Mouse (Mus musculus) T-cell, adult 66 days (primary cell): ENCODE data around the gene Rab3b. TPM values are rescaled to one million over a fixed set of nuclear protein-coding genes. Genes with fewer than 3 reads are reported as not detected.

Experiments
- total RNA-seq, 2 experiments: library from RNA; stranded (reverse); gene quantifications; 3 replicates in 1 of 2; 4 replicates in 1 of 2; pipeline ENCODE4 v1.2.4; 2023

Gene Rab3b
- not detected for total RNA-seq

DNA sequence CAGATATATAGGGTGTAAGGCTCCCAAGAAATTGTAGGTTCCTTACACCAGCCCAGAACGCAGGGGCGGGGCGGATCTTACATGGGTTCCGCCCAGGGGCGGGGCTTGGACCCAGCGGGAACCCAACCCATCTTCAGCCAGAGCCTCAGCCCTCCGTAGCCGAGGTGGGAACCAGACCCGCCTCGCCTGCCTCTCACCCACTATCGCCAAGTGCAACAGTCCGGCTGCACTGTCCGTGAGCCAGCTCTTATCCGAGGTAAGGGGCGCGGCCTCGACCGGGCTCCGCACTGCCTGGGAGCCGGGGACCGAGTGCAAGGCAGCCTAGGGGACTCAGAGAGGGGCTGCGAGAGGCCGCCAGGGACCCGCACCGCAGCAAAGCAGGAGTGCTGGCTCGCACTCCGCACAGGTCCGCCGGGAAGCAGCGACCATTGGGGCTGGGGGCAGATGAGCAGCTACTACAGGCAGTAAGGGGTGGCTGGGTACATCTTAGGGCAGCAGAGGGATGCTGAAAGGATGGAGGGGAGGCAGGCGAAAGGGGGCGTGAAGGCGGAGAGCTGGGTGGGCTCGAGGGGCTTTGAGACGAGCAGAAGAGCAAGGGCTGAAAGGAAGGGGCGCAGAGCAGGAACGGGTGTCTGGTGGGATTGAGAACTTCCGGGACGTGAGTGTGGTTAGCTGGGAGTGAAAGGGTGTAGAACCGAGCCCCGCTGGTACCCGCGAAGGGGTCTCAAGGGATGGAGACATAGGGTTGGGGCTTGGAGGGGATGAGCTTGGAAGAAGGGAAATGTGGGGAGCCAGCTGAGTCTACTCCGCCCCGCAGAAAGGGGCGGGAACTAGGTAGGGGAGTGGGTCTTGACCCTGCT lies at the start of gene Rab3b:
Gene Rab3b (plus strand): TSS at position 101 of the 860 bp plus-strand sequence.

DNA sequence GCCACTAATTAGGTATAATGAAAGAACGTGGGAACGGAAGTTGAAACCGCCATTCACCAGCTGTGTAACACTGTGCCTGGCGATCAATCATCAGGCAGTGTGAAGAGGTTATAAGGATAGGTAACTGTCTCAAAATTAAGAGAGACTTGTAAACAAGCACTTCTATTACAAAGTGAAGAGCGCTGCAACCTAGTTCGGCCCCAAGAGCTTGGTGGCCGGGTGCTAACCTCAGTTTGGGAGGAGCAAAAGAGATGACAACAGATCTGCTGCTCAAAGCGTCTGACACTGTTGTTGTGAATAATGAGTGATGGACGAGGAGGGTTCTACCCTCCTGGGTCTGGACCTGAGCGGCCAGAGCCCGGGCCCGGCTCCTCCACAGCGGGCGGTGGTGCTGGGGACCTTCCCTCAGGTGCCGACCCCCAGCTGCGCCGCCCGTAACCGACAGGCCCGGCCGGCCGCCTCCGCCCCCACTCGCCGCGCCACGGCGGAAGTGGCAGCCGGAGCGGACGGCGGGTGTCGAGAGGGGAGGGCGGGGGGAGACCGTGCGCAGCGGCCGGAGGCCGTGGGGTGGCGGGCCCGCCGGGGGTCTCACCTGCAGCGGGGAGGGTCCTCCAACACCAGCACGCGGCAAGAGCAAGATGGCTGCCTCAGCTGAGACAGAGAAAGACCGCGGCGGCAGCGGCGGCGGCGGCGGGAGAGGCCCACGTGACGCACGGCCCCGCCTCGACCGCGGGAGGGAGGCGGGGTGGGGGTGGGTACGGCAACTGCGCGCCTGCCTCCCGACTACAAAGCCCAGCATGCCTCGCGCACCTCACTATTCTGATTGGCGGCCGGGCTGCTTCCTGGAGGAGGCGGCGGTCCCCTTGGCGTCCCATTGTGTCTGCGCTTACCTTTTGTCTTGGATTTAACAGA lies 45.7 kb upstream of the Rab3b start, which contains the start of gene Btf3l4:
Gene Btf3l4 (minus strand): TSS at position 699 of the 912 bp plus-strand sequence.

DNA sequence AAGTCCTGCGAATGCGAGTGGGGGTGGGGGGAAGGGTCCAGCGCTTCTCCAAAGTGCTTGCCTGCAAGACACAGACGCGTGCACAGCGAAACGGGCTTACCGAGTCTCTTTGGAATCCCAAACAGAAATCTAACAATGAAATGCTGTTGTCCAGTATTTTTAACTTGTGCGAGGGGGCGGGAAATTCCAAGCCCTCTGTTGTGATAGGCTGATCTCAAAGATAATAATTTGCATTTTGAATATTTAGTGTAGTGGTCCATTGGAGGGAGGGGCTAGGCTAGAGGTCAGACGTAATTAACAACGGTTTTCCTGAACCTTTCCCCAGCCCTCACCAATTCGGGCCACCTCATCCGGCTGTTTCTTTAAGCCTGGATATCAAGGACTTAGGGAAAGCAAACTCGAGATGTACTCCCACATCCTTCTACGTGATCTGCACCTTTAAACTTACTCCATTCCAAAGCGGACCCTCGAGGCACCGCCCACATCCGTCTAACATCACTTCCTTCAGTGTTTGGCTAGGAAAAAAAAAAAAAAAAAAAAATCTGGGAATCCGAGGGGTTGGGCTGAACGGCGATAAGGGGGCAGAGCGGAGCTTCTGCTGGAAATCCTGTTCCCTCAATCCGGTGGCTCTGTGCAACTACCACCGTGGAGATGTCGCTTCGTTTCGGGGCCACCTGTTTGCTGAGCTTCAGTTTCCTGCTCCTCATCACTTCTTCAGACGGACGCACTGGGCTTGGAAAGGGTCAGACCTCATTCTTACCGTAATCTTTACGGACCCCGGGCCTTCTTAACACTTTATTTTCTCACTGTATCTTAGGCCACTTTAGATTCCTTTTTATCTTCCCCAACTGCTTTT lies 44.5 kb upstream of the Rab3b start, which contains the start of gene Txndc12:
Gene Txndc12 (plus strand): TSS at position 487 of the 856 bp plus-strand sequence.

GRCm38 (mm10) chr4:108847715-108848504 lies 31.0 kb upstream of the Rab3b start, which contains the start of gene Kti12:
Gene Kti12, plus strand, starts transcription at chr4:108847785.

GRCm38 (mm10) chr4:108848505-108848848 lies 30.4 kb upstream of the Rab3b start, which contains the start of gene A730015C16Rik:
Gene A730015C16Rik, minus strand, starts transcription at chr4:108848619.

Other genes starting within 250 kb of the Rab3b start
- gene 3110021N24Rik, start 159.4 kb upstream of the Rab3b start, total RNA-seq: not detected
- under 1 TPM in 1 of 2 experiments, not detected in 1; 0.35 TPM for gene Zfyve9, start 98.3 kb upstream of the Rab3b start, total RNA-seq
- 10 to 100 TPM; 39.7 to 55.6 TPM for gene Btf3l4, start 45.4 kb upstream of the Rab3b start, total RNA-seq
- gene Txndc12, start 44.5 kb upstream of the Rab3b start, total RNA-seq: 10 to 100 TPM; 21.4 to 26.4 TPM
- 10 to 100 TPM; 42.7 to 45.0 TPM for gene Kti12, start 31.3 kb upstream of the Rab3b start, total RNA-seq
- gene A730015C16Rik, start 30.4 kb upstream of the Rab3b start, total RNA-seq: under 1 TPM in 1 of 2 experiments, not detected in 1; 0.47 TPM
- 100 to 1,000 TPM; 151 to 184 TPM for gene Nrd1, start 121.6 kb downstream of the Rab3b start, total RNA-seq